Mouse (Mus musculus): ENCODE measurements around the gene Iqschfp.

The Iqschfp gene

DNA sequence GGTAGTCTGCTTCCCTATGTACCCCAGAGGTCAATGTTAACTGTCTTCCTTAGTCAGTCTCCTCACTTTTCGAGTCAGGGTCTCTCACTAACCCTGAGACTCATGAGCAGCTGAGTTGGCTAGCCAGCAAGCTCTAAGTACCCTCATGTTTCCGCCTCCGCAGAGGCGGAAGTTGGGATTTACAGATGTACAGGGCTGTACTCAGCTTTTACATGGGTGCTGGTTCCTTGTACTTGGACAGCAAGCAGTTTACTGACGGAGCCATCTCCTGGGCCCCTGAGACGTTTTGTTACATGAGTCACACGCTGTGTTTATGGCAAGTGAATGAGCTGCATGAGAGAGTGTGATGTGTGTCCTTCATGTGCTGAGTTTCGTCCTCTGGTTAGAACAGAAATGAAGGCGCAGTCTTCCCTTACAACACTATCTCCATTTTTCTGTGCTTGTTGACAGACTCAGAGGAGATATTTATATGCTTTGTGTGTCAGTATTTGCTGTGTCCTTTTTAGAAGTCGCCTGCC is 633.4 kb downstream of the Iqschfp start:
- DNase-seq (ENCODE audit: low read depth, low spot score): peak; percentile 34

DNA sequence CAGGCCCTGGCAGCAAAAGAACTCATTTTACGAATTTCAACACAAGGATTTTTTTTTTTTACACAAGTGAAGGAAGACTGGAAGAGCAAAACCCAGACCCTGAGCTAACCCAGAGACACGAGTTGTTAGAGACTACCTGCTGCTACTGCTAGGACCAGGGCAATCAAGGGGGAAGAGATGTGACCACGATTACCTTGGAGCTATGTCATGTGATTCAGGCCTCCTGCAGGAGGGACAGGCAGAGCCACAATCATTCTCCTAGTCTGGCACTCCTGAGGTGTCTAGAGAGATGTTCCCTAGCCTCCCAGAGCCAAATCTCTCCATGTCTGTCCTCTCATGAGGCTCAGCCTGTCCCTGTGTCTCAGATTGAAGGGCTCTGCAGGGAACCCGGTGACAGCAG is 634.4 kb downstream of the Iqschfp start:
- no peak for DNase-seq (ENCODE audit: low read depth, low spot score)

DNA sequence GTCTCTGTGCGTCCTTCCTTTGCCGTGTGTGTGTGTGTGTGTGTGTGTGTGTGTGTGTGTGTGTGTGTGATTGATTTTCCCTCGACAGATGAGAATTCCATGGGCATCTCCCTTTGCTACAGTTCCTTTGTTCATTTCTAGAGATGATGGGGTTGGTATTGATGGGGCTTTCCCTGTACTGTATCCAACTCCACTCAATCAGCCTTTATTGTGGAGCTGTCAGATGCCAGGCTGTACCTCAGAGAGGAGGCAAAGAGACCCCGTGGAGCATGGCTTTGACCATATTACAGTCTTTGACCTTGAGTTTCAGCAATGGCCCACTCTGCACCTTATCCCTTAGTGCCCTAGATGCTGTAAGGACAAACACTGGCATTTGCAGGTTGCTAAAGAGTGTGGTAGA is 635.1 kb downstream of the Iqschfp start:
- no peak for DNase-seq (ENCODE audit: low read depth, low spot score)

DNA sequence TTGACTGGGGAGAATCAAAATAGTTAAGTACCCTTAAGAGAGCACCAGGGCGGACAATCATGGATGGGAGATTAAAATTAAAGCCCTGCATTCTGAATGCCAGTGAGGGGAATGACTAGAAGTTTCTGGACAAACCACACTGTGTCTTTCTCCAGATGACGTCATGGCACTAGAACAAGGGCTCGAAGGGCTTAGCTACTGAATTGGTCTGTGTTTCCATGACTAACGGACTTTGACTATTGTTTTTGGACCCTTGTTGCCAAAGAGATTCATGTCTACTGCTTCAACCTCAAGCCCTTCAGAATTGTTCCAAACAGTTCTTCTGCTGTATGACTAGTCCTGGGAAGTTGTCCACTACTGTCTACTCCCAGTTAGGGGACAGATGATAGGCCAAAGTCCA is 639.9 kb downstream of the Iqschfp start:
- peak; percentile 86 for DNase-seq (ENCODE audit: low read depth, low spot score)

DNA sequence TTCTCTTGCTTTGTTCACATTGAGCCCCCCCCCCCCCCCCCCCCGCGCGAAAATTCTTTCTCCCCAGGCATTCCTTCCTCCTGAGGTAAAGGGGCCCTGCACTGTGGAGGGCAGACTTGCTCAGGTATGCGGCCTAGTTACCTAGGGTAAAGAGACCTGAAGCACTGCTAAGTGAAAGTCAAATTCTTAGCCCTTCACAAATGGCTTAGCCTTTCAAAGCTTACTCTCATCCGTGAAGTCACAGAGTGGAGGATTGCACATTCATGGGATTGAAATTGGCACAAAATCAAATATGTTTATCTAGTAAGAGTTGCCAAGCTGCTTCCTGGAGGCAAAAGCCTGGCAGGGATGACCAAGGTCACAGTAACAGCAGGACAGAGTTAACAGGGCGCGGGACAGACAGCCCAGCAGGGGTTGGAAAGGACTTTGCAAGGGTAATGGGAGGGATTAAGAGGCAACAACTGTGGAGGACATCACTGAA is 642.6 kb downstream of the Iqschfp start:
- DNase-seq (ENCODE audit: low read depth, low spot score): no peak

DNA sequence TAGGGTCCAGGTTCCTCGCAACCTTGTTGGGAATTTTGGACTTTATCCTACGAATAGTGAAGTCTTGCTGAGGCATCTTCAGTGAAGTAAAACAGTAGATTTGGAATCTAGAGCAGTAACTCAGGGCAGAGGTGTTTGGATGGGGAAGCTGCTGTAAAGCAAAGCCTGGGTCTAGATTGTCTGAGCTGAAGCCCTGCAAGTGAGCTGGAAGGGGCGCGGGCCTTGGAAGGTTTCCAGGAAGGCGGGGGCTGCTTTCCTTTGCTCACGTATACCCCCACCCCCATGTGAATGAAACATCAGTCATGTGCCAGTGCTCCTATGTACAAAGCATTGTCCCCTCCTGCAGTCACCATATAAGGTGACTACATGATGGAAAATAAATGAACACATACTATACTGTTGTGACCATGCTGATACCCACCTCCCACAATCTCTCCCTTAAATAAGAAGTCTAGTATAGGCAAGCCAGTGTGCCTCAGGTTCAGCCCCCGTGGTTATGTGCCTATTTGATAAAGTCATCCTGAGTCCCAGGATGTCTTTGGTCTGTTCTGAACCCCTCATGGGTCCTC is 643.2 kb downstream of the Iqschfp start:
- no peak for DNase-seq (ENCODE audit: low read depth, low spot score)

DNA sequence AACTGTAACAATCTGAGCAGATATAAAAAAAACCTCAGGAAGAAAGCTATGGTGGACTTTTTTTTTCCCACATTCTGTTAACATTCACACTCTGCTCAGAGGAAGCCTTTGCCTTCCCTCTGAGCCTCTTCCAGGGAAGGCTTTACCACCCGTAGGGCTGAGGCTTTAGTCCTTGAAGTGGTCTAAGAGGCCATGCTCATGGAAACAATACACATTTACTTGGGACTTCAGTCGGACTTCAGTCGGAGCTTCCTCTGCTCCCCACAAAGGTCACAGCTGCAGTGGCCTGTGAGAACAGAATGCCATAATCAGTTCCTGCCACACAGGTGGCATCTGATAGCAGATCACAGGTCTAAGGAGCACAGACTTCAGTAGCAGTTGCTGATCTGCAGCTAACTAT is 644.0 kb downstream of the Iqschfp start:
- DNase-seq (ENCODE audit: low read depth, low spot score): no peak

DNA sequence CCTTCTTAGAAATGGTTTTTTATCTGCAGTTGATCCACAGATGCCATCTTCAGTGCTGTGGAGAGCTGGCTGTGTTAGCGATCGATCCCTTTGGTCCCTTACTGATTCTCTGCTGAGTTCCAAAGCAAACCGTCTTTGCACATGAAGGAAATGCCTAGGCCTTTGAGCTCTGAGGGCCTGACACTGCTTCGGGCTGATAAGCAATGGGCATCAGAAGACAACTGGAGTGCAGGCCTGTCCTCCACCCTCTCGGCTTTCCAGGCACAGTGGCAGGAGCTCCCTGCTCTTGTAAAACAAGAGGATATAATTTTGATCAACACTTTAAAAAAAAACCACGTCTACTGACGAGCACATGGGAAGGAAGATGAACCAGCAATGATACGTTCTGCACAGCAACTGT is 649.7 kb downstream of the Iqschfp start:
- no peak for DNase-seq (ENCODE audit: low read depth, low spot score)

DNA sequence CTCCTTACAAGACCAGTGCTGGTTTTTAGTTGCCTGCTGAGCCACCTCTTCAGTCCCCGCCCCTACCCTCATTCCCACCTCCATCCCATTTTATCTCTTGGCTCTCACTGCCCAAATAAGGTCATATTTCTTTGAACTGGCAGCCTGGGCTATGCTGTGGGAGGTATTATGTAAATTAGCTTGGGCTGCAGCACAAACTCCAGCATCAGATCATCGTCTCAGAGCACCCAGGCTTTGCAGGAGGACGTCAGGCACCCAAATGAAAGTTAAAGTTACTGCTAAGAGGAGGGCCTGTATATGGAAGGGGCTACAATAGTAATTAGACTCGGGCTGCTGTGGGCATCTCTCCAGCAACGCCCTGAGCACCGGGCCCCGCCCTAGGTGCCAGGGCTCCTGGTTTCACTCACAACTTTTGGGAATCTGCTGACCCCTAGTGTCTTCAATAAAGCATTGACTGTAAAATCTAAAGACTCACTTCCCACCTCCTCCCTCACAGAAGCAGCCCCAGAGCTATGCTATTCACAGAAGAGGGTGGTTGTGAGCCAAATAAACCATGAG is 651.0 kb downstream of the Iqschfp start:
- DNase-seq (ENCODE audit: low read depth, low spot score): peak; percentile 89

DNA sequence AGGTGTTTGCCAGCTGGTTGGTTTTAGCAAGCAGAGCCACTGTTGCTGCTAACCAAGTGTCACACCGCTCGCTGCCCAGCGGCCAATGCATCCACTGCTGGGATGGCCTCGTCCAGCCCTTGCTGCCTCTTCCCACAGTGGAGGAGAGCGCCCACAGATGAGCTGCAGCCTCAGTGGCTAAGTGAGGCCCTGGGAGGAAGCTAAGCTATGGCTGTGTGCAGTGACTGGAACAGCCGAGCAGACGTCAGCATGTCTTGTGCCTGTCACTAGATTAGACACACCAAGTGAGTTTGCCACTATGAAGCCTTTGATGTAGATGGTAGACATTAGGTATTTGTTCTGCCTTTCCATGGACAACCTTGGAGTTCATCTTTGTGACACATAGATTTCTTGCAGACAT is 652.8 kb downstream of the Iqschfp start:
- peak; percentile 28 for DNase-seq (ENCODE audit: low read depth, low spot score)

DNA sequence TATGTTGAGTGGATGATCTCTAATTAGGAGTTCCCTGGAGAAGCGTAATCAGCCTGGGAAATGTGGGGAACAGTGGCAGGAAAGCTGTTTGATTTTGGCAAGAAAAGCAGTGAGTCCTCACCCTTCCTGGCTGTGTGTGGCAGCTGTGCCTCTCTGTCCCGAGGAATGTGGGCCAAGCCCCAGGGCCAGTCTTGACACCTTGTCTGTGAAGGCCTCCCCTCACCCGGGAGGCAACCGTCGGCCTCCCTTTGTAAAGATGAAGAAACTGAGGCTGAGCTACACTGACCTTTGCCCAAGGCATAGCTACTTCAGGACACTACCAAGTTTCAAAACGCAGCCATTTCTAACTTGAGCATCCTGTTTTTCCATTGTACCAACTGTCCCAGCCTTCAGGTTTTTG is 653.9 kb downstream of the Iqschfp start:
- DNase-seq (ENCODE audit: low read depth, low spot score): no peak

DNA sequence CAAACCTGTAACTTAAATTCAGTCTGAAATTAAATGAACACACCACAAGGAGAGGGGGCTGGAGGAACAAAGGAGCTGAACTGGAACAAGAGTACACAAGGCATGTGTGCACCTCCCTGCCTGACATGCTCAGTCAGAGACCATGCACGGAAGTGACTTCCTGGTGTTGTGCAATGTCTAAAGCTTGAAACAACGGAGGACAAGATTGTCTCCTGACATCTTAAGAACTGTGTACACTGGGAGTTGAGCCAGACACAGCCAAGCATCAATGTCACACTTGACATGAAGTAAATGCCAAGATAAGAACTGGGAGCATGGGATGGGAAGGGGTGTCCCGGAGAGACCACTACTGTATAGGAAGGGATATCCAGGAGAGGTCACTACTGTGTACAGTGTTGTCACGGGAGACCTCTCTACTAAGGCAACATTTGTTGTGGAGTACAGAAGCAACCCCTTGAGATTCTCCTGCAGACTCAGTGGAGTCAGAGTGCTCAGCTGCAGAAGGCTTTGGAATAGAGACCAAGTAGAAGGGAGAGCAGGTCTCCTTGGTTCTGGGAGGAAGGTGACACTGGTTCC is 663.1 kb downstream of the Iqschfp start:
- no peak for DNase-seq (ENCODE audit: low read depth, low spot score)

DNA sequence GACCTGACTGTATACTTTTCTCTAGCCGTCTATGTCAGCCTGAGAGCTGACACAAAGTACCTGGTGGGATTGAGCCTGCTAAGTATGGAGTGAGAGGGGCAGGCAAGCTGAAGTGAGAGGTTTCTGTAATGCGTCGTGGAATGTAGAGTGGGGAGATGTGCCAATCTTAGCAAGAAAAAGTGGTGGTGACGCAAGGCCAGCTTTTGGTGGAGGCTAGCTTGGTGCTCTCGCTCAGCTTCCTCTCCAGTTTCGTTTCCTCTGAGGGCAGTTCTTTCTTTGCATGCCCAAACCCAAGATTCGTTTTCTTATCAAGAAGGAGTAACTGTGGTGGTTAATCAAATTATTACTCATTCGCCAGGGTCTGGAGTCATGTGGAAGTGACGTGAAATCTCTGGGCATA is 664.9 kb downstream of the Iqschfp start:
- DNase-seq (ENCODE audit: low read depth, low spot score): no peak

DNA sequence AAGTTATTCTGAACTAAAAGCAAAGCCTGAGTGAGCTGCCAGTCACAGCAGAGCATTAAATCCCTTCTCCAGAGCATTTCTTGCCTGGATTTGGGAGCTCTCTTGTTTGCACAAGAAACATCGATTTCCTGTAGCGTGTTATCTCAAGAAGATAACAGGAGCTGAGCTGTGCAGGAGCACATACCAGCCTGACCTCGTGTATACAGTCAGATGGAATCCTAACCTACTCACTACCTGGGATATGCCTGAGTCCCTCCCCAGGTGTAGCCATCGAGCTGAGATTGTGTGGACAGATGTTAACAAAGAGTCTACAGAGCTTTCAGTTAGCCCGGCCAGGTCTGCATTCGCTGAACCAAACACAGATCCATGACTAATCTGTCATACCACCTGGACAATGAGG is 666.7 kb downstream of the Iqschfp start:
- DNase-seq (ENCODE audit: low read depth, low spot score): no peak

DNA sequence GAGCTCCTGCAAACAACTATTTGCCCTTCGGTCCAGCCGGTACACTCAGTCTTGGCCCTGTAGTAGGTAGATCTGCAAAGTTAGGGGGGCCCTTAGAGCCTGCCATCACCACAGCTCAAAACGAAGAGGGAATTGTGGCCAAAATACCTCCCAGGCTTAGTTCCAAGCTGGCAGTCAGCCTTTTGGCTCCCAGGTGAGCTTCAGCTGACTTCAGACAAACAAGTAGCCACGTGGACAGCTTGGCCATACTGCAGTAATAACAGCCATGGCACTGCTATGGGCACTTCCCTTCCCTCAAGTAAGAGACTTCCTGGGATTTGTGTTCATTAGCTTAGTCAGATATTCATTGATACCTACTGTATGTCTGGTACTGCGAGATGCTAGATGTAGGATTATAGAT is 668.0 kb downstream of the Iqschfp start:
- peak; percentile 87 for DNase-seq (ENCODE audit: low read depth, low spot score)

DNA sequence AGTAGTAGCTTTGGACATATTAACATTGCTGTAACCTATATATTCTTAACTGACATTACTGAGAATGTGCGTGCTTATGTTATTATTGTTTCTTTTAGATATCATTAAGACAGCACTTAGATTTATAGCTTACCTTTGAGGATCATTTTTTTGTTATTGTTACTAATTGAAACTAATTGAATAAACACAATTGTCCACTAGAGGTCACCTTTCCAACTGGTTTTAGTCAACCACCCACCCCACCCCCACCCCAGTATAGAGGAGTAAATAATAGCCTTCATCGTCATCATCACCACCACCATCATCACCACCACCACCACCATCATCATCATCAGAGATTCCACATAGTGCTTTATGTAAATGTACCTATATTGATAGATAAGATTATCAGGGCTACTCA is 670.8 kb downstream of the Iqschfp start:
- DNase-seq (ENCODE audit: low read depth, low spot score): peak; percentile 51

DNA sequence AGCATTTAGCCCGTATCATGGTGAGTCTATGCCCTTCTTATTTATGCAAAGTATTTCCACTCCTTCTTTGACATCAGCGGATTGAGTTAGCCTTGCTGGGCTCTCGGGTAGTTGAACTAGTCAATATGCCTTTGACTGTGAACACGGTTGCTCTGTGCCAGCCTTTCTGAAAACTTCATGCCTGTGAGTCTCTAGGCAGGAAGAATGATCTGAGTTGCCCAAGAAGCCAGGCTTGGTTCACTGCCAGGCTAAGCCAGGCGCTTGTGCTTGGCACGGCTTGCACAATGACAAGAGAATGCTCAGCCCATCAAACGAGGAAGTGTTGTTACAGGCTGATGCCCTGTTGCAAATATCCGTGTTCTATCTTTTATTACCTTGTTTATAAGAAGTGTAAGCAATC is 671.9 kb downstream of the Iqschfp start:
- DNase-seq (ENCODE audit: low read depth, low spot score): peak; percentile 86

DNA sequence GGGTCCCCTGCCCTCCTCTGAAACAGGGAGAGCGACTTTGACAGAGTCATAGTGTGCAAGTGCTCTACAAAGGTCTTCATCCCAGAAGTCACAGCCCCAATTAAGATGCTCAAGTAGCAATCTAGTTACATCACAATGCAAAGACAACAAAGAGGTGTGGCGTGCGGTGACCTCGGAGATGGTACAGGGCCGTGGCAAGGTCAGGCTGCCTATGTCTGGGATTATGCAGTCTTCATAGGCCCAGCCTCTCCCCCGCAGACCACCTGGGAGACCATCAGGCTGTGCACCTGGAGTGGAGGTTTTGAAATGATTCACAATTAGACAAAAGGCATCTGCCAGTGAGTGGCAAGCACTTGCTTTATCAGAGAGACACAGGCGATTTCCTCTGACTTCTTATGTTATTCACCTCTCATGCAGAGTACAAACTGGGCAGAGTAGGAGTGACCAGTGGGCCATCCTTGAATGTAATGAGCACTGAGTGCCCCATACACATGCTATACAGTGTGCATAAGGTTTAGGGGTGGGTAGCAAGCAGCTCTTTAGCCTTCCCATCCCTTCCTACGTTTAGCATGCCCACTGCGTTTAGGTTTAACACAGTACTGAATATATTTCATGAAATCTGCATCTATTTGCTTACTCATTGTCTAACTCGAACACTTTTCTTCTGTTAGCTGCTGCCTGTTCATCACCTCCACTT is 673.1 kb downstream of the Iqschfp start:
- DNase-seq (ENCODE audit: low read depth, low spot score): no peak

DNA sequence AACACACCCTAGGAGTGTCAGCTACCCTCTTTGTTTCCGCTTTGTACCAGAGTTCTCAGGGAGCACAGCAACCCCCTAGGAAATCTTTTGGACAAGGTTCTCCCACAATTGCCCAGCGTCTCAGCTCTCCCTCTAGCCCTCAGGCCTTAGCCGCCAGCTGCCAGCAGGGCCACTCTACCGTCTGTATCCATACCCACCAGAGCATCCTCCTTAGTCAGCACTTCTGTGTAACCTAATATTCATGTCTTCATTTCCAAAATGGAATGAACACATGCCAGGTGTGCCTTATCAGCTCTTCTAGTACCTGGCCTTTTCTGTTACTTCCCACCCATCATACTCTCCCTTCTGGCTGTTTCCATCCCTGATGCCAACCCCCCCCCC is 673.6 kb downstream of the Iqschfp start:
- no peak for DNase-seq (ENCODE audit: low read depth, low spot score)

DNA sequence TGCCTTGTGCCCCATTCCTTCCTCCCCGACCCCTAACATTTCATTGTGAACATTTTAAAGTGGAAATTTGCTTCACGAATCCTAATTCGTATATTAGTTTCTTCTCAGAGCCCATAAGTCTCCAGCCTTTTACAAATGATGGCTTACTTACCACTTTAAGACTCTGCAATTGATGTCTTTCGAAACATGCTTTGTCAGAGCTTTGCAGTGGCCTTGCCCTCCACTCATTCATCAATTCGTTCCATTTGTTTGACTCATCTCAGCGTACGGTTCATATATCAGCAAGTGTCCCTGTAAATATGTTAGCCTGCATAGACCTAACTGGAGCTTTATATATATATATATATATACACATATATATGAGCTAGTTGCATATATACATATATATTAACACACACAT is 675.5 kb downstream of the Iqschfp start:
- DNase-seq (ENCODE audit: low read depth, low spot score): no peak

DNA sequence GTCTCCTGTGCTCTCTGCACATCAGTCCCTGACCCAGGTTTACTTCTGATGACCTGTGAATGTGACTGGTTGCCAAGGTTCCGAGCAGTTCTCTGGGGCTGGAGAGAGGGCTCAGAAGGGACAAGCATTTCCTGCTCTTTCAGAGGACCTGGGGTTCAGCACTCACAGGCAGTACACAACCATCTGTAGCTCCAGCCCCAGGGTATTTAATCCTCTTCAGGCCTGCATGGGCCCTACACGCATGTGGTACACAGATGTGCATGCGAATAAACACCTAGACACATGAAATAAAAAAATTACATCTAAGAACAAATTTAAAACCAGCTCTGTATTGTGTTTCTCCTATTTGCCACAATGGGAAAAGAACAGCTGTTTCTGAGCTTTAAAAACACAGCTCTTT is 676.1 kb downstream of the Iqschfp start:
- DNase-seq (ENCODE audit: low read depth, low spot score): no peak

DNA sequence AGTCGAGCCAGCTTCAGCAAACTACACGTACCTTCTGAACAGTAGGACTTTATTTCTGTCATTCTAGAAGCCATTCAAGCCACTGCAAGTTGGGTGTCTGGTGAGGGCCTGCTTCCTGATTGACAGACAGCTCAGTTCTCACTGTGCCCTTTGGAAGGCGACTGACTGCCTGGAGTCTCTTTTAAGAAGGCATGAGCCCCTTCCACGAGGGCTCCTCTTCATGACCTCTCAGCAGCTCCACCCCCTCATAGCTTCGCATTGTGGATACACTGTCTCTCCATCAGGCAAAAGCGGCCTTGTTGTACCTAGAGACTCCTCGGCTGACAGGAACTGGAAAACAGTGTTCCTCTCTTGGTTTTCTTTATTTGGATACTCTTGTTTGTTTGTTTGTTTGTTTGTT is 676.7 kb downstream of the Iqschfp start:
- DNase-seq (ENCODE audit: low read depth, low spot score): no peak

DNA sequence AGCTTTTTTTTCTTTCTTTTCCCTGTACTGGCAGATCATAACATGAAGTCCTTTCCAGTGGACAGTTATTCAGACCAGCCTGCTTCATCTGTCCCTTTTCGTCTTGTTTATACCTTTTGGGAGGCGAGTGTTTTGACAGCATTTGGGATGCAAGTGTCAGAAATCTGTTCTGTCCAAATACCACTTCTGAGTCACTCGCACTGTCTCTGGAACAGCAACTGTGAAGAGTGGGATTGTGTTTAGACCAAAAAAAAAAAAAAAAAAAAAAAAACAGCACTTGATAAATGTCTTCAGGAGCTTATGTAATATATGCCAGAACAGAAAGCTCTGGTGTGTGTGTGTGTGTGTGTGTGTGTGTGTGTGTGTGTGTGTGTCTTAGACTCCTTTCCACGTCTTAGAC is 678.3 kb downstream of the Iqschfp start:
- peak; percentile 88 for DNase-seq (ENCODE audit: low read depth, low spot score)
